Mouse (Mus musculus): ENCODE measurements around the gene 2310011J03Rik. TPM values are rescaled to one million over a fixed set of nuclear protein-coding genes. Genes with fewer than 3 reads are reported as not detected.

2310011J03Rik gene
- 47.8 and 52.5 TPM in 2 replicates for polyA plus RNA-seq (2012; rRNA removed)

DNA sequence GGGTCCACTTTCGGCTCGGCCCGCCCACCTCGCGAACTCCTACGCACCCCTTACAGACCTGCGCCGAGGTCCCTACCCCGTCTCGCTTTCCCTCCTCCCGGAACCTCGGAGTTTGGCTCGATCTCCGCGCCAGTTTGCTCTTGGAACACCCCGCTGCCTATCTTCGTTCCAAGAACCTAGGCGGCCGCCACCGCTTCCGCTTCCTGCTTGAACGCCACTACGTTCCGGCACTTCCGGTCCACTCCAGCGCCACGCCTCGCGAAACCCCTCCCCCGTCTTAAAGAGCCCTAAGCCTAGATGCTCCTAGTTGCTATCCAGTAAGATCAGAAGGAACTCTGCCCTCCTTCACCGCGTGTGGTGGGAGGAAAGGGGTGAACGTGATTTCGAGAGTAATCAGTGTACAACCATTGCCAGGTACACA lies at the start of gene 2310011J03Rik:
TSS of gene 2310011J03Rik (minus strand) at position 198 of the 421 bp plus-strand sequence.
- H3K4me1 ChIP-seq (ENCODE audit: control insufficient read depth, insufficient read depth, low read length): peaks cover 7% of the 10 kb centered on the region
- WGBS: under 1% methylated on average over 34 of the region's 34 CpGs
- peak; percentile 97 for DNase-seq
- H3K27ac ChIP-seq (ENCODE audit: insufficient read depth, low read depth, low read length): peak within 1 kb of the TSS; percentile 53
- no peaks in the 10 kb centered on the region for H3K36me3 ChIP-seq (ENCODE audit: control insufficient read depth, insufficient read depth, low read length)
- H3K27me3 ChIP-seq (replicated peaks; ENCODE audit: control insufficient read depth, insufficient read depth, low read length): no peaks in the 10 kb centered on the region
- H3K4me3 ChIP-seq (ENCODE audit: insufficient read depth, low read depth, low read length): peak within 1 kb of the TSS; percentile 89
- TF ChIP-seq POLR2A (IDR thresholded peaks at IDR 0.05; ENCODE audit: low read depth, low read length) (peak; percentile 57), CTCF (conservative IDR thresholded peaks at IDR 0.05; ENCODE audit: insufficient read depth, insufficient read length, low read depth, low read length) (no peak)

DNA sequence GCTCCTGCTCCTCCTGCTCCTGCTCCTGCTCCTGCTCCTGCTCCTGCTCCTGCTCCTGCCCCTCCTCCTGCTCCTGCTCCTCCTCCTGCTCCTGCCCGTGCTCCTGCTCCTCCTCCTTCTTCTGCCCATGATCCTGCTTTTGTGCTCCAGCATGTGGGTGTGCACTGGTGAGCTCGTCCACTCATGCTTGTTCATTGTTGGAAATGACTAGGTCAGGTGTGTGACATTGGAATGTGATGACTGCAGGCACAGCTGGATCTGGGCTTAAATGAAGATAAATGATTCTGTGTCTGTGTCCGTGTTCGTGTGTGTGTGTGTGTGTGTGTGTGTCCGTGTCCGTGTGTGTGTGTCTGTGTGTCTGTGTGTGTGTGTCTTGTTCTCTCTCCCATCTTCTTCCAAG lies 48.1 kb upstream of the 2310011J03Rik start:
- Histone ChIP-seq H3K36me3 (ENCODE audit: control insufficient read depth, insufficient read depth, low read length) (no peaks in the 10 kb centered on the region), H3K27ac (ENCODE audit: insufficient read depth, low read depth, low read length) (no peak overlapping the region), H3K4me1 (ENCODE audit: control insufficient read depth, insufficient read depth, low read length) (no peaks in the 10 kb centered on the region), H3K4me3 (ENCODE audit: insufficient read depth, low read depth, low read length) (no peak overlapping the region), H3K27me3 (replicated peaks; ENCODE audit: control insufficient read depth, insufficient read depth, low read length) (no peaks in the 10 kb centered on the region)
- no peak for DNase-seq
- TF ChIP-seq CTCF (conservative IDR thresholded peaks at IDR 0.05; ENCODE audit: insufficient read depth, insufficient read length, low read depth, low read length) (no peak), POLR2A (IDR thresholded peaks at IDR 0.05; ENCODE audit: low read depth, low read length) (no peak)
- WGBS: 83% methylated on average over 6 of the region's 6 CpGs

DNA sequence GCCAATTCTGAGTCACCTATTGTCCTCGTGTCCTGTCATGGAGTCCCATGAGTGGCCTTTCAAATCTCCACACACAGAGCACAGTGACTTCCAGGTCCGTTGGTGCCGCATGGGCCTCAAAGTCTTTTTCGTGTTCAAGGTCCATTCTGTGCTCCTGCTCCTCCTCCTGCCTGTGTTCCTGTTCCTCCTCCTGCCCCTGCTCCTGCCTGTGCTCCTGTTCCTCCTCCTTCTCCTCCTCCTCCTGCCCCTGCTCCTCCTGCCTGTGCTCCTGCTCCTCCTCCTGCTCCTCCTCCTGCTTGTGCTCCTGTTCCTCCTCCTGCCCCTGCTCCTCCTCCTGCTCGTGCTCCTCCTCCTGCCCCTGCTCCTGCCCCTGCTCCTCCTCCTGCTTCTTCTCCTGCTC lies 47.6 kb upstream of the 2310011J03Rik start:
- H3K36me3 ChIP-seq (ENCODE audit: control insufficient read depth, insufficient read depth, low read length): no peaks in the 10 kb centered on the region
- no peaks in the 10 kb centered on the region for H3K27me3 ChIP-seq (replicated peaks; ENCODE audit: control insufficient read depth, insufficient read depth, low read length)
- DNase-seq: peak; percentile 62
- no peak for TF ChIP-seq CTCF (conservative IDR thresholded peaks at IDR 0.05; ENCODE audit: insufficient read depth, insufficient read length, low read depth, low read length)
- TF ChIP-seq POLR2A (IDR thresholded peaks at IDR 0.05; ENCODE audit: low read depth, low read length): no peak
- H3K4me1 ChIP-seq (ENCODE audit: control insufficient read depth, insufficient read depth, low read length): no peaks in the 10 kb centered on the region
- 32% methylated on average over 5 of the region's 5 CpGs for WGBS
- H3K27ac ChIP-seq (ENCODE audit: insufficient read depth, low read depth, low read length): no peak overlapping the region
- no peak overlapping the region for H3K4me3 ChIP-seq (ENCODE audit: insufficient read depth, low read depth, low read length)

GRCm38 (mm10) chr10:80365736-80366135 lies 45.4 kb upstream of the 2310011J03Rik start:
- 76% methylated on average over 6 of the region's 6 CpGs for WGBS
- TF ChIP-seq CTCF (conservative IDR thresholded peaks at IDR 0.05; ENCODE audit: insufficient read depth, insufficient read length, low read depth, low read length): no peak
- TF ChIP-seq POLR2A (IDR thresholded peaks at IDR 0.05; ENCODE audit: low read depth, low read length): no peak
- no peaks in the 10 kb centered on the region for H3K27me3 ChIP-seq (replicated peaks; ENCODE audit: control insufficient read depth, insufficient read depth, low read length)
- H3K27ac ChIP-seq (ENCODE audit: insufficient read depth, low read depth, low read length): no peak overlapping the region
- no peaks in the 10 kb centered on the region for H3K4me1 ChIP-seq (ENCODE audit: control insufficient read depth, insufficient read depth, low read length)
- no peak overlapping the region for H3K4me3 ChIP-seq (ENCODE audit: insufficient read depth, low read depth, low read length)
- DNase-seq: no peak
- no peaks in the 10 kb centered on the region for H3K36me3 ChIP-seq (ENCODE audit: control insufficient read depth, insufficient read depth, low read length)

DNA sequence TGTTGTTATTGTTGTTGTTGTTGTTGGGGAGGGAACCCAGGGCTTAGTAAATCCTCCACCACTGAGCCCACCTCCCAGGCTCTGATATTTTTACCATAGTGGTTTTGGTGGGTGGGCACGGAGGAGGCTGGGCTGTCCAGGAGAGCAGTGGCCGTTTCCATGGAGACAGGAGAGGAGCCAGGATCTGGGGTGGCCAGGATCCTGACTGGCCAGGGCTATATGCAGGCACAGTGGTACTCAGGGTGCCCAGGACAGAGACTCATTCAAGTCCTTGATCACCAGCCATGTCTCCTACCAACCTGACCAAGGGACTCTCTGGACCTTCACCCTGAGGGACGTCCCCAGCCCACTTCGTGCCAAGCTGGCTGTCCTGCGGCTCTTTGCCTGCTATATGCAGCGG lies 43.4 kb upstream of the 2310011J03Rik start:
- Histone ChIP-seq H3K36me3 (ENCODE audit: control insufficient read depth, insufficient read depth, low read length) (no peaks in the 10 kb centered on the region), H3K27ac (ENCODE audit: insufficient read depth, low read depth, low read length) (no peak overlapping the region), H3K4me1 (ENCODE audit: control insufficient read depth, insufficient read depth, low read length) (no peaks in the 10 kb centered on the region), H3K4me3 (ENCODE audit: insufficient read depth, low read depth, low read length) (no peak overlapping the region), H3K27me3 (replicated peaks; ENCODE audit: control insufficient read depth, insufficient read depth, low read length) (no peaks in the 10 kb centered on the region)
- TF ChIP-seq POLR2A (IDR thresholded peaks at IDR 0.05; ENCODE audit: low read depth, low read length): no peak
- TF ChIP-seq CTCF (conservative IDR thresholded peaks at IDR 0.05; ENCODE audit: insufficient read depth, insufficient read length, low read depth, low read length): no peak
- 31% methylated on average over 6 of the region's 6 CpGs for WGBS
- DNase-seq: no peak

GRCm38 (mm10) chr10:80357994-80358639 lies 37.8 kb upstream of the 2310011J03Rik start:
- no peaks in the 10 kb centered on the region for H3K27me3 ChIP-seq (replicated peaks; ENCODE audit: control insufficient read depth, insufficient read depth, low read length)
- TF ChIP-seq CTCF (conservative IDR thresholded peaks at IDR 0.05; ENCODE audit: insufficient read depth, insufficient read length, low read depth, low read length): peak; percentile 28; the same call in 1 of the 2 replicates
- TF ChIP-seq POLR2A (IDR thresholded peaks at IDR 0.05; ENCODE audit: low read depth, low read length): no peak
- peak overlapping the region; percentile 5; the same call in 1 of the 2 replicates for H3K4me3 ChIP-seq (ENCODE audit: insufficient read depth, low read depth, low read length)
- WGBS: 8% methylated on average over 31 of the region's 31 CpGs
- no peaks in the 10 kb centered on the region for H3K36me3 ChIP-seq (ENCODE audit: control insufficient read depth, insufficient read depth, low read length)
- H3K27ac ChIP-seq (ENCODE audit: insufficient read depth, low read depth, low read length): no peak overlapping the region
- DNase-seq: peak; percentile 77
- H3K4me1 ChIP-seq (ENCODE audit: control insufficient read depth, insufficient read depth, low read length): no peaks in the 10 kb centered on the region

DNA sequence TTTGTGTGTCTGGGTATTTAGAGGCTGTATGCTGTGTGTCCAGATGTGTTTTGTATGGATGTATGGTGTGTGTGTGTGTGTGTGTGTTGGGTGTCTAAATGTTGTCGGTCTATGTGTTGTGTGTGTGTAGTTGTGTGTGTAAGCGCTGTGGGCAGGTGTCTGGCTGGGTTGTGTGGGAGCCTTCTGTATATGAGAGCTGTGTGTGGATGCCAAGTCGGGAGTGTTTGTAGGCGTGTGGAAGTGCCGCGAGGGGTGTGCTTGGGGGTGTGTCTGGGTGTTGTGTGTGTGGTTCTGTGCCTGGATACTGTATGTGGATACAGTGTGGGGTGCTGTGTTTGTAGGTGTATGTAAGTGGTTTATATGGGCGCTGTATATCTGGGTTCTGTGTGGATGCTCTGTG lies 37.0 kb upstream of the 2310011J03Rik start:
- Histone ChIP-seq H3K4me1 (ENCODE audit: control insufficient read depth, insufficient read depth, low read length) (no peaks in the 10 kb centered on the region), H3K27ac (ENCODE audit: insufficient read depth, low read depth, low read length) (no peak overlapping the region), H3K4me3 (ENCODE audit: insufficient read depth, low read depth, low read length) (no peak overlapping the region), H3K27me3 (replicated peaks; ENCODE audit: control insufficient read depth, insufficient read depth, low read length) (no peaks in the 10 kb centered on the region), H3K36me3 (ENCODE audit: control insufficient read depth, insufficient read depth, low read length) (no peaks in the 10 kb centered on the region)
- WGBS: 30% methylated on average over 7 of the region's 7 CpGs
- TF ChIP-seq CTCF (conservative IDR thresholded peaks at IDR 0.05; ENCODE audit: insufficient read depth, insufficient read length, low read depth, low read length) (no peak), POLR2A (IDR thresholded peaks at IDR 0.05; ENCODE audit: low read depth, low read length) (no peak)
- no peak for DNase-seq
